Mouse (Mus musculus) urinary bladder, adult 18-20 months (tissue): Measurements from ENCODE around the gene Dzip1l.
"Not testable (repeated sequence)": the region's sequence is repeated elsewhere in the genome, so short reads cannot be mapped to it uniquely, and the experiment has no call there.

ENCODE experiments used
- DNase-seq, 2 experiments: peaks; one replicate each; pipeline ENCODE4 v3.0.0; 2022; ENCODE audit warnings: low spot score in 2 of 2, mixed read lengths in 2 of 2

The Dzip1l gene

DNA sequence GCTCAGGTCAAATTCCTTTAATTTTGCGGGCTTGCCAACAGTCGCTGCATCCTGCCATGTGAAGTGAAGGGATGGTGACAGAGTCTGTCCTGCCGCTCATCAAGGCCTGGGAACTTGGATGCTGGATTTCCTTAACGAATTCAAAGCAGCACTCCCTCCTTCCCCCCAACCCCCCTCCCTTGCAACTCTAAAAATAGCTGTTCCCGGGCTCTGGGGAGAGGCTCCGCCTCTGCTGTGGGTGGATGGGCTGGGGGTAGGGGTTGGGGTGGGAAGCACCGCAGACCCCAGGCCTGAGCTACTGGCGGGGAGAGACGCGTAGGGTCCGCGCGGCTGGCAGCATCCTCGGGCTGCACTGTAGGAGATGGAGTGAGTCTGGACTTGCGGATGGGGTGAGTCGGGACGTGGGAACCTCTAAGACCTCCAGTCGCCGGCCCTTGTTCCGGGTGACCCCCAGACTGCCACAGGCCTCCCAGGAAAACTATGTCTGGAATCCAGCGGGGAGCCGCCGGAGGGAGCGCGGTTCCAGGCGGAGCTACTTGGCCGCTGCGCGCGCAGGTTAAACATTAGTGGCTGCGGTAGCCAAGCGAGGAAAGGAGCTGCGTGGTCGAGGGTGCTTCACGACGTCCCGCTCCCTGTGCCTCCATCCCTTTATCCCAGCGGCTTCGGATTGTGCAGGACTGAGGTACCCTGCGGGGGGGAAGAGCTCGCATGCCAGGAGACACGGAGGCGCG, at the start of gene Dzip1l:
Gene Dzip1l (plus strand): TSS at position 216 of the 731 bp plus-strand sequence.
- DNase-seq = peak; percentile 47 to 69

GRCm38 (mm10) chr9:99580655-99581054, 48.6 kb upstream of the Dzip1l start:
- no peak for DNase-seq

DNA sequence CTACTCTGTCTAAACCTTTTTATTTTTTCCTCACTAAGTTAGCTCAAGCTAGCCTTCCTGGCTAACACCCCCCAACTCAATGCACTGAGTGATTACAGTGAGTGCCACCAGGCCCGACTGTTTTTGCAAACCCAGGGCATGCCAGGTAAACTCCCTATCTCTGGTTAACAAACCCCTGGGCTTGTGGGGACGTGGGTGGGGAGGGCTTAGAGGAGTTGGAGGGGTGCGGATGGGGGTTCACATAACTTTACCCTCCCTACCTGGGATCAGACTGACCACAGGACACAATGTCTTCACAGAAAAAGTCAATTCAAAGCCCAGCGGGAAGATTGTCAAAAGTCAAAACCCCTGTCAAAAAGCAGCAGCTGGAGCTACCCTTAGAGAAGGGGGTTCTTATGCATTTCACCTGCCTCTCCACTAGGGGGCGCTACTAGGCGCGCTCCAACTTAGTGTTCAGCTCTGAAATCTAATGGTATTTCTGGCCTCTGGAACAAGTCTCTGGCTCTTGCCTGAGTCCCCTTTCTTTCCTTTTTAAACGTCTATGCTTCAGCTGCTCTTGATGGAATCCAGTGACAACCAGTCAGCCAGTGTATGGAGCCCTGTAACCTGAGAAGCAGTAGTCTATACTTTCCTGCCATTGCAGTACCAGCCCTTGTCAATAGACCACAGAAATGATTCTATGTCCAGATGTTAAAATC, 41.6 kb upstream of the Dzip1l start:
- DNase-seq = peak; percentile 38 to 45

DNA sequence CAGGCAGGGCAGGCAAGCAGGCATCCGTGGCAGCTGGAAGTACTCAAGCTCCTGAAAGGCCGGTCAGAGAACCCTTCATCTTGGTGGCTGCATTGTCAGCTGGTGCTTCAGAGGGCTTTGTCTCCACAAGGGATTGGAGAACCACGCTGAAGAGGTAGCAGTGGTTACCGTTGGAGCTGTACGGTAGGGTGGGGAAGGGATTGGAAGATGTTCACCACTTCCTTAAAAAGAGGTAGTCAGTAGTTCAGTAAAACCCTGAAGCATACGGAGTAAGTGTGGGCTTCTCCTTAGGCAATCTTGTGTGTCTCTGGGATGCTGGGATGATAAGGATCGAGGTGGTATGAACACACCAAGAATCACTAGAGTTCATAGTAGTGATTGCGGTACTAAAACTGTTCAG, 38.2 kb upstream of the Dzip1l start:
- DNase-seq = no peak

DNA sequence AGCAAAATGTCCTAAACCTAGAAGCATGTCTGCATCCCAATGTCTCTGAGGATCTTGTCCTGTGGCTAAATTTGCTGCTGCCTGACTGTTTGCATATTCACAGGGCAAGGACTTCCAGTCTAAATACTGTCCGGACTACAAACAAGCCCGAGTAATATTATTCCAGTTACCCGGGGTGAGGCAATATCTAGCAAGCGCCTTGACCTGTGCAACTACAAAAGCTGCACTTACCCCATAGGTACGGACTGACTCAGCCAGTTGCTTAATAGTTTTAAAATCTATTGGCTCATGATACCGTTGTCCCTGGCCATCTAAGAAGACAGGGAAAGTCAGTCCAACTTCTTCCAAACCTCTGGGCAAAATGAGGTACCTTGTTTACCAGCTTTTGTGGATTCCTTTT, 30.2 kb upstream of the Dzip1l start:
- DNase-seq = not testable (repeated sequence)

DNA sequence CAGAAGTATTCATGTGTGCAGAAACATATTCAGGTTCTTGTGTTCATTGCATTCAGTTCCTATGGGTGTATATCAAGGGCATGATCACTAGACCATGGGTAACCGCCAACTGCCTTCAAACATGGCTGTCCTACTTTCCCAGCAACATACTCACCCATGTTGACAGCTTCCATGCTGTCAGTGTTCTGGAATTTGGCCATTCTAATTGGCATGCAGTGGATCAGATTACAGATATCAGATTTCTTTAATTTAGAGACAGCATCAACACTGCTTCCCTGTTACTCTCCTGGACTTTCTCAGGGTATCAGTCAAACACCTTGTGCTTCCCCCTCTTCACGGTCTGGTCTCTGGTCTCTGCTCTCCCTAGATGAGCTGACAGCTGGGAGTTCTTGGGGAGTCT, 25.7 kb upstream of the Dzip1l start:
- no peak for DNase-seq

GRCm38 (mm10) chr9:99612202-99612601, 17.1 kb upstream of the Dzip1l start, which contains the start of gene A4gnt:
Gene A4gnt, plus strand, starts transcription at chr9:99612502.
- DNase-seq = no peak

- DNase-seq = no peak
These were observed 9.6 kb upstream of the Dzip1l start for GRCm38 (mm10) chr9:99619688-99620087.

GRCm38 (mm10) chr9:99620196-99620595, 9.1 kb upstream of the Dzip1l start:
- no peak for DNase-seq

- no peak for DNase-seq
These were observed 7.3 kb upstream of the Dzip1l start for GRCm38 (mm10) chr9:99622034-99622433.

- no peak for DNase-seq
These were observed 6.3 kb upstream of the Dzip1l start for GRCm38 (mm10) chr9:99622966-99623365.

DNA sequence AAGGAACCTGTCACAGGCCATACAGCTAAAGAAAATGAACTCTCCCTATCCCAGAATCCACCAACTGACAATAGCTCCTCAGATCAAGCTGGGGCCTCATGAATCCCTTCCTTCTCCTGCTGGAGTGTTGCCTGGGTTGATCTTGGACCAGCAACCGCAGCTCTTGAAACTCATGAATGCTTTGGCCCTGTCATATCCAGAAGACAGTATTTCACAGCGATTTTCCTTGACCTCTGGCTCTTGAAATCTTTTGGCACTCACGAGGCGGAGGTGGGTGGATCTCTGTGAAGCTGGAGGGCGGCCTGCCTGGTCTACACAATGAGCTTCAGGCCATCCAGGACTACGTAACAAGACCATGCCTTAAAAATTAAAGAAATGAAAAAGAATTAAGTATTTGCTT, 5.2 kb upstream of the Dzip1l start:
- no peak for DNase-seq

- DNase-seq = no peak
These were observed 715 bp upstream of the Dzip1l start for GRCm38 (mm10) chr9:99628581-99628980.

- DNase-seq = no peak
These were observed 775 bp downstream of the Dzip1l start for GRCm38 (mm10) chr9:99630071-99630470.

DNA sequence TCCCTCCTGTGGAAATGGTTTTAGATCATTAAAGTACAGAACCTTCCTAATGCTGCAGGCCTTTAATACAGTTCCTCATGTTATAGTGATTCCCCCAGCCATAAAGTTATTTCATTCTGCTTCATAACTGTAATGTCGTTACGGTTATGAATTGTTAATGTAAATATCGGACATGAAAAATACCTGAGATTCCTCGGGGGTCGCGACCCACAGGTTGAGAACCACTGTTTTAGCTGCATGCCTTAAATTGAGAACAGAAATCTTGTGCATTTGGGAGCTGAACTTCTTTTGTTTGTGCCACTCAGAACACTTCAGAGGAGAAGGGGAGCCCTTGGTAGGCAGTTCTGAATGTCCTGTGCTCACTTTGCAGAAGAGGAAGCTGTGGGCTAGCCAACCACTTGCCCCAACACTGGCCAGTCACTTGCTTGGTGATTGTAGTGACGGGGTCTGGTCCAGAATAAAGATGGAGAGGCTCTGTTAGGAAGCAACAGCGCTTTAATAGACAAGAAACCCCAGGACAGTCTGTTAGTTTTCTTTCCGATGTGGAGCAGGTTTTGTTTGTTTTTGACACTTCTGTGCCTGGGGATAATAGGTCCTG, 1.3 kb downstream of the Dzip1l start:
- DNase-seq = no peak

DNA sequence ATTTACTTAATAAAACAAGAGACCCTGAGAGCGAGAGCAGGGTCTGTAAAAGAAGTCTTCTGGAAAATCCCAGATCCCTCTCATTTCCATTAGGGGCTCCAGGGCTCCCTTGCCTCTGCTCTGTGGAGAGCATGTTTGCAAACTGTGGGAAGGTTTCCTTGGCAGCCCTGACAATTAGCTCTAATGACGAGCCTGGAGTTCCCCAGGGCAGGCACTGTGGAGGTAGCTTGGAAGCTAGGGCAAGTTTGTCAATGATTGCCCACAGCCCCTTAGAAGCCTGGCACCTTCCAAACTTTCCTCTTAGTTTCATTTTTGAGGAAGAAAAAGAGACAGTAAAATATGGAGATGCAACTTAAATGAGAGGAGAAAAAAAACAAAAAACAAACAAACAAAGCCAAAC, 2.5 kb downstream of the Dzip1l start:
- no peak for DNase-seq

- peak in 1 of 2 experiments; percentile 72 for DNase-seq
These were observed 3.0 kb downstream of the Dzip1l start for GRCm38 (mm10) chr9:99632264-99632663.

GRCm38 (mm10) chr9:99636776-99637175, 7.5 kb downstream of the Dzip1l start:
- no peak for DNase-seq

- DNase-seq = no peak
These were observed 7.9 kb downstream of the Dzip1l start for GRCm38 (mm10) chr9:99637227-99637626.

- DNase-seq = no peak
These were observed 8.4 kb downstream of the Dzip1l start for GRCm38 (mm10) chr9:99637736-99638135.

GRCm38 (mm10) chr9:99639957-99640356, 10.7 kb downstream of the Dzip1l start:
- DNase-seq = peak in 1 of 2 experiments; percentile 69

DNA sequence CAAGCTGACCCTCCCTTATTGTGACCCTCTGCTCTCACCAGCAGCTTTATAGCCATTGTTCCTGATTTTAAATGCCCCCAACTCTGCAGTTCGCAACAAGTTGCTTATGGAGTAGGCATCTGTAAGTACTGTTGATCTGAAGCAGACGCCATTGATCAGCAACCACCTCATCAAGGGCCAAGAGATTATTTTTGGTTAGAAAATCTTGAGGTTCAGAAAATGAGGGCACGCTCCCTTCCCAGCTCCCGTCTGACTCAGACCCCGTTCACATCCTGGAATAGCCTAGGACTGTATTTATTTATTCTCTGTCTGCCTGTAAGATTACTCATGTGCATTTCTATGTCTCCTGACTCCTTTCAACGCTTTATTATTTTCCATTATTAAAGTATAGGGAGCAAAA, 16.1 kb downstream of the Dzip1l start:
- DNase-seq = no peak

DNA sequence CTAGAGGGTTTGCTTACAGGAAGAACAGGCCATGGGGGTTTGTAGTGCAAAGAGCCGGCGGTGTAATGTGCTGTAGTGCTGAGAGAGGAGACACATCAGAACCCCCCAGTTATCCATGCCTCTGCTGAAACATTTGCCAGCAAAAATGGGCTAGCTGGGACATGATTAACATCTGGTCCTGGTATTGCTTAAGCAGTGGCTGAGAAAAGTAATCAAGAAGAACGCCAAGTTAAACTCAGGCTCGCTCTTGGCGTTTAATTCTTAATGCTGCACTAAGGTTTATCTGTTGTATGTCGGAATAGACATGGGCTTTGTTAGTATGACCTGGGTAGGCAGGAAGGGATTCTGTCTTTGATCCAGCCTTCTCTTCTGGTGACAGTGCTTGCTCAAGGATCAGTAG, 16.8 kb downstream of the Dzip1l start:
- DNase-seq = no peak
